Mouse (Mus musculus): ENCODE results near the gene Dcaf5. TPM values are rescaled to one million over a fixed set of nuclear protein-coding genes. Genes with fewer than 3 reads are reported as not detected.
A peak's percentile ranks its signal among the peaks of the same experiment; 100 is the strongest.

The Dcaf5 gene
- polyA plus RNA-seq, 1 experiment from 2014 or later: 10.1 TPM

- H3K9ac ChIP-seq (replicated peaks; ENCODE audit: low read length): no peak overlapping the region
- WGBS: 91% methylated on average over 8 of the region's 8 CpGs
- H3K4me3 ChIP-seq (ENCODE audit: low read depth, low read length): no peak overlapping the region
- no peak overlapping the region for H3K4me2 ChIP-seq (ENCODE audit: low read depth, low read length)
- no peaks in the 10 kb centered on the region for H3K27me3 ChIP-seq (ENCODE audit: control insufficient read depth, insufficient read depth, low read length)
- DNase-seq (ENCODE audit: low spot score): no peak
- H3K36me3 ChIP-seq (replicated peaks; ENCODE audit: control insufficient read depth, insufficient read depth, low read depth, low read length): no peaks in the 10 kb centered on the region
- no peak for ATAC-seq (replicated peaks; ENCODE audit: insufficient number of reproducible peaks, low FRiP score, low TSS enrichment, low read depth)
- H3K4me1 ChIP-seq (ENCODE audit: control insufficient read depth, insufficient read depth, low read length): no peaks in the 10 kb centered on the region
- no peaks in the 10 kb centered on the region for H3K9me3 ChIP-seq (replicated peaks; ENCODE audit: control insufficient read depth, low read length)
- no peak overlapping the region for H3K27ac ChIP-seq (replicated peaks; ENCODE audit: low read depth, low read length)
These were observed 52.9 kb downstream of the Dcaf5 start for GRCm38 (mm10) chr12:80383478-80383877.

GRCm38 (mm10) chr12:80382794-80383193 lies 53.6 kb downstream of the Dcaf5 start:
- Histone ChIP-seq H3K4me1 (ENCODE audit: control insufficient read depth, insufficient read depth, low read length) (no peaks in the 10 kb centered on the region), H3K9me3 (replicated peaks; ENCODE audit: control insufficient read depth, low read length) (no peaks in the 10 kb centered on the region), H3K27me3 (ENCODE audit: control insufficient read depth, insufficient read depth, low read length) (no peaks in the 10 kb centered on the region), H3K4me2 (ENCODE audit: low read depth, low read length) (no peak overlapping the region), H3K4me3 (ENCODE audit: low read depth, low read length) (no peak overlapping the region), H3K27ac (replicated peaks; ENCODE audit: low read depth, low read length) (no peak overlapping the region), H3K9ac (replicated peaks; ENCODE audit: low read length) (no peak overlapping the region), H3K36me3 (replicated peaks; ENCODE audit: control insufficient read depth, insufficient read depth, low read depth, low read length) (no peaks in the 10 kb centered on the region)
- DNase-seq (ENCODE audit: low spot score): no peak
- ATAC-seq (replicated peaks; ENCODE audit: insufficient number of reproducible peaks, low FRiP score, low TSS enrichment, low read depth): no peak
- 97% methylated on average over 2 of the region's 2 CpGs for WGBS

DNA sequence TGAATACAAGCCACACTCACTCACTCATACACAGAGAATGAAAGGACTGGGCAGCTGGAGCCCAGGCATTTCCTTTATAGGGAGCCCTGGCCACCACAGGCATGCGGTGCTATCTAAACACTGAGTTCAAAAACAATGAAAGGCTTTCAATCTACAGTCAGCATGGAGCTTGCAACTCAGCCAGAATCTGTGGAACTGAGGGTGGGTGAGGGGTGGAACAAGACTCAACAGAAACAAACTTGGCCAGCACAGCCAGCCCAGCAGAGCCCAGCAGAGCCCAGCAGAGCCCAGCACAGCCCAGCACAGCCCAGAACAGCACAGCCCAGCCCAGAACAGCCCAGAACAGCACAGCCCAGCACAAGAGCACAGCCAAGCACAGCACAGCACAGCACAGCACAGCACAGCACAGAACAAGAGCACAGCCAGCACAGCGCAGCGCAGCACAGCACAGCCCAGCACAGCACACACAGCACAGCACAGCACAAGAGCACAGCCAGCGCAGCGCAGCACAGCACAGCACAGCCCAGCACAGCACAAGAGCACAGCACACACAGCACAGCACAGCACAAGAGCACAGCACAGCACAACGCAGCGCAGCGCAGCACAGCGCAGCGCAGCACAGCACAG lies 56.5 kb downstream of the Dcaf5 start:
- 84% methylated on average over 10 of the region's 10 CpGs for WGBS
- ATAC-seq (replicated peaks; ENCODE audit: insufficient number of reproducible peaks, low FRiP score, low TSS enrichment, low read depth): peak; percentile 60; the same call in 1 of the 2 replicates
- H3K36me3 ChIP-seq (replicated peaks; ENCODE audit: control insufficient read depth, insufficient read depth, low read depth, low read length): no peaks in the 10 kb centered on the region; the same call in 1 of the 2 replicates

DNA sequence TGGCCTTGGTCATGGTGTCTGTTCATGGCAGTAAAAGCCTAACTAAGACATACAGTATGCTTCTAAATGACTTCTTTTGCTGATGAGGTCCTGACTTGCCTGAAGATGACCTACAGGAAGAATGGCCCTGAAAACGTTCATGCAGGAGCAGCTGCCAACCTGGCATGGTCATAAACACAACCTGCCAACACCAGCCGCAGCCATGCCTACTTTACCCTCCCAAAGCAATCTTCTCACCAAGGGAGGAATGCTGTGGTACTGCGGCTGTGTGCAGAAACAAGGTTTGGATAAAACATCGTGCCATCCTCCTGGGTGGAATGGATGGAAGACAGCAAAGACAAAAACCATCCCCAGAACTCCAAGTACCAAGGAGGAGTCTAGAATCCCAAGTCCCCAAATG lies 57.0 kb downstream of the Dcaf5 start:
- Histone ChIP-seq H3K9me3 (replicated peaks; ENCODE audit: control insufficient read depth, low read length) (no peaks in the 10 kb centered on the region), H3K27me3 (ENCODE audit: control insufficient read depth, insufficient read depth, low read length) (no peaks in the 10 kb centered on the region), H3K36me3 (replicated peaks; ENCODE audit: control insufficient read depth, insufficient read depth, low read depth, low read length) (no peaks in the 10 kb centered on the region; the same call in 1 of the 2 replicates), H3K9ac (replicated peaks; ENCODE audit: low read length) (no peak overlapping the region), H3K27ac (replicated peaks; ENCODE audit: low read depth, low read length) (no peak overlapping the region), H3K4me3 (ENCODE audit: low read depth, low read length) (no peak overlapping the region), H3K4me2 (ENCODE audit: low read depth, low read length) (no peak overlapping the region), H3K4me1 (ENCODE audit: control insufficient read depth, insufficient read depth, low read length) (no peaks in the 10 kb centered on the region)
- DNase-seq (ENCODE audit: low spot score) (no peak), ATAC-seq (replicated peaks; ENCODE audit: insufficient number of reproducible peaks, low FRiP score, low TSS enrichment, low read depth) (no peak)
- 79% methylated on average over 4 of the region's 4 CpGs for WGBS

More for the DNA sequence above, 56.5 kb downstream of the Dcaf5 start:
- Histone ChIP-seq H3K27me3 (ENCODE audit: control insufficient read depth, insufficient read depth, low read length) (no peaks in the 10 kb centered on the region), H3K9ac (replicated peaks; ENCODE audit: low read length) (no peak overlapping the region), H3K9me3 (replicated peaks; ENCODE audit: control insufficient read depth, low read length) (no peaks in the 10 kb centered on the region), H3K27ac (replicated peaks; ENCODE audit: low read depth, low read length) (peak overlapping the region; percentile 67; the same call in 1 of the 2 replicates), H3K4me2 (ENCODE audit: low read depth, low read length) (no peak overlapping the region), H3K4me1 (ENCODE audit: control insufficient read depth, insufficient read depth, low read length) (no peaks in the 10 kb centered on the region), H3K4me3 (ENCODE audit: low read depth, low read length) (no peak overlapping the region)
- peak; percentile 21 for DNase-seq (ENCODE audit: low spot score)

GRCm38 (mm10) chr12:80377604-80378003 lies 58.8 kb downstream of the Dcaf5 start:
- DNase-seq (ENCODE audit: low spot score): peak; percentile 70
- Histone ChIP-seq H3K4me1 (ENCODE audit: control insufficient read depth, insufficient read depth, low read length) (no peaks in the 10 kb centered on the region), H3K9ac (replicated peaks; ENCODE audit: low read length) (no peak overlapping the region), H3K4me3 (ENCODE audit: low read depth, low read length) (no peak overlapping the region), H3K4me2 (ENCODE audit: low read depth, low read length) (no peak overlapping the region), H3K27me3 (ENCODE audit: control insufficient read depth, insufficient read depth, low read length) (no peaks in the 10 kb centered on the region), H3K9me3 (replicated peaks; ENCODE audit: control insufficient read depth, low read length) (no peaks in the 10 kb centered on the region), H3K27ac (replicated peaks; ENCODE audit: low read depth, low read length) (no peak overlapping the region), H3K36me3 (replicated peaks; ENCODE audit: control insufficient read depth, insufficient read depth, low read depth, low read length) (no peaks in the 10 kb centered on the region; the same call in 1 of the 2 replicates)
- no peak for ATAC-seq (replicated peaks; ENCODE audit: insufficient number of reproducible peaks, low FRiP score, low TSS enrichment, low read depth)
- 31% methylated on average over 1 of the region's 1 CpGs for WGBS

- Histone ChIP-seq H3K4me1 (ENCODE audit: control insufficient read depth, insufficient read depth, low read length) (no peaks in the 10 kb centered on the region), H3K9ac (replicated peaks; ENCODE audit: low read length) (no peak overlapping the region), H3K4me3 (ENCODE audit: low read depth, low read length) (no peak overlapping the region), H3K9me3 (replicated peaks; ENCODE audit: control insufficient read depth, low read length) (no peaks in the 10 kb centered on the region), H3K27me3 (ENCODE audit: control insufficient read depth, insufficient read depth, low read length) (no peaks in the 10 kb centered on the region), H3K4me2 (ENCODE audit: low read depth, low read length) (no peak overlapping the region), H3K36me3 (replicated peaks; ENCODE audit: control insufficient read depth, insufficient read depth, low read depth, low read length) (no peaks in the 10 kb centered on the region; the same call in 1 of the 2 replicates), H3K27ac (replicated peaks; ENCODE audit: low read depth, low read length) (no peak overlapping the region)
- ATAC-seq (replicated peaks; ENCODE audit: insufficient number of reproducible peaks, low FRiP score, low TSS enrichment, low read depth) (no peak), DNase-seq (ENCODE audit: low spot score) (no peak)
- WGBS: 91% methylated on average over 4 of the region's 4 CpGs
These were observed 60.7 kb downstream of the Dcaf5 start for GRCm38 (mm10) chr12:80375721-80376120.

DNA sequence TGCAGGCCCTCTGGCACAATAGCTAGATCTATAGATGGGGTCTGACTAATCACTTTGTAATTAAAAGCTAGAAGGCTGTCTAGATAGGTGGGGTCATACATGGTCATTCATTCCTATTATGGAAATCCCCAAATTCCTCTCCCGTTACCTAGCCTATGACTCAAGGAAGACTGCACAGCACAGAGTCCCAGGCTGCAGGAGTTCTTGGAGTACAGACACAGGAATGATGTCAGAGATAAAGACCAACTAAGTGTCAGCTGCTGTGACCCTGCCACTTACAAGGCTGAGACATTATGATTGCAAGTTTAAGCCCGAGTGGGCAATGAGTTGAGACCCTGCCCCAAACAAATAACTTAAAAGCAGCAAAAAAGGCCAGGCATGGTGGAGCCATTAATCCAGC lies 61.7 kb downstream of the Dcaf5 start:
- ATAC-seq (replicated peaks; ENCODE audit: insufficient number of reproducible peaks, low FRiP score, low TSS enrichment, low read depth) (no peak), DNase-seq (ENCODE audit: low spot score) (no peak)
- H3K9ac ChIP-seq (replicated peaks; ENCODE audit: low read length): no peak overlapping the region
- H3K4me2 ChIP-seq (ENCODE audit: low read depth, low read length): no peak overlapping the region
- 92% methylated on average over 2 of the region's 2 CpGs for WGBS
- H3K27me3 ChIP-seq (ENCODE audit: control insufficient read depth, insufficient read depth, low read length): no peaks in the 10 kb centered on the region
- H3K4me1 ChIP-seq (ENCODE audit: control insufficient read depth, insufficient read depth, low read length): no peaks in the 10 kb centered on the region
- H3K36me3 ChIP-seq (replicated peaks; ENCODE audit: control insufficient read depth, insufficient read depth, low read depth, low read length): no peaks in the 10 kb centered on the region; the same call in 1 of the 2 replicates
- no peaks in the 10 kb centered on the region for H3K9me3 ChIP-seq (replicated peaks; ENCODE audit: control insufficient read depth, low read length)
- H3K4me3 ChIP-seq (ENCODE audit: low read depth, low read length): no peak overlapping the region
- H3K27ac ChIP-seq (replicated peaks; ENCODE audit: low read depth, low read length): no peak overlapping the region

- H3K36me3 ChIP-seq (replicated peaks; ENCODE audit: control insufficient read depth, insufficient read depth, low read depth, low read length): no peaks in the 10 kb centered on the region; the same call in 1 of the 2 replicates
- ATAC-seq (replicated peaks; ENCODE audit: insufficient number of reproducible peaks, low FRiP score, low TSS enrichment, low read depth): no peak
- no peak overlapping the region for H3K4me3 ChIP-seq (ENCODE audit: low read depth, low read length)
These were observed 63.5 kb downstream of the Dcaf5 start for GRCm38 (mm10) chr12:80372946-80373345.

More at GRCm38 (mm10) chr12:80372946-80373345, 63.5 kb downstream of the Dcaf5 start:
- Histone ChIP-seq H3K27ac (replicated peaks; ENCODE audit: low read depth, low read length) (no peak overlapping the region), H3K9me3 (replicated peaks; ENCODE audit: control insufficient read depth, low read length) (no peaks in the 10 kb centered on the region), H3K9ac (replicated peaks; ENCODE audit: low read length) (no peak overlapping the region), H3K4me2 (ENCODE audit: low read depth, low read length) (no peak overlapping the region), H3K27me3 (ENCODE audit: control insufficient read depth, insufficient read depth, low read length) (no peaks in the 10 kb centered on the region), H3K4me1 (ENCODE audit: control insufficient read depth, insufficient read depth, low read length) (no peaks in the 10 kb centered on the region)
- no peak for DNase-seq (ENCODE audit: low spot score)
- 98% methylated on average over 7 of the region's 8 CpGs for WGBS

All from embryonic facial prominence, embryonic 11.5 days (tissue).